Mouse (Mus musculus): ENCODE measurements around the gene Ak5. TPM values are rescaled to one million over a fixed set of nuclear protein-coding genes. Genes with fewer than 3 reads are reported as not detected.
A peak's percentile ranks its signal among the peaks of the same experiment; 100 is the strongest.

Ak5 gene
- polyA plus RNA-seq, 1 experiment from 2014 or later, result 1.7 TPM

DNA sequence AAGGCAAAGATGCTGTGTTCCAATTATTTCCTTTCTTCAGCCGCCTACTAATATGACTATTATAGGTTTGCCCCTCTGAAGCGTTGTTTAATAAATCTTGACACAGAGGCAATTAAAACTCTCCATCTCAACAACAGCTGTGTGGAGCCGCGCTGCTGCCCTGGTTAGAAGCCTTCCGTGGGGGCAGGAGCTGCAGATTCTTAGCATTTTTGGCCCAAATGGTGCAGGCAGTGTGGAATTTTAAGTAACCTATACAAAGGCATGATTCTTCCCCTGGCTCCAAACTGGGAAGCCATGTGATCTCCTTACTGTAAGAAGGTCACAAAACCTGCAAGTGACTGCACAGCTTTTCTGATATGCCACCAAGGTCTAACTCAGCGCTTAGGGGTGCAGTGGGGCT is 184.0 kb downstream of the Ak5 start:
- no peak overlapping the region for H3K4me3 ChIP-seq
- WGBS, result 39% methylated on average over 6 of the region's 6 CpGs
- H3K4me2 ChIP-seq, result no peak overlapping the region
- ATAC-seq (ENCODE audit: insufficient number of reproducible peaks, insufficient read depth, low FRiP score, low TSS enrichment, low read depth), result no peak
- no peak overlapping the region for H3K9ac ChIP-seq
- peak overlapping the region; percentile 58 for H3K27ac ChIP-seq
- no peaks in the 10 kb centered on the region for H3K36me3 ChIP-seq
- H3K9me3 ChIP-seq, result no peaks in the 10 kb centered on the region
- no peaks in the 10 kb centered on the region for H3K27me3 ChIP-seq
- peaks cover 23% of the 10 kb centered on the region for H3K4me1 ChIP-seq

DNA sequence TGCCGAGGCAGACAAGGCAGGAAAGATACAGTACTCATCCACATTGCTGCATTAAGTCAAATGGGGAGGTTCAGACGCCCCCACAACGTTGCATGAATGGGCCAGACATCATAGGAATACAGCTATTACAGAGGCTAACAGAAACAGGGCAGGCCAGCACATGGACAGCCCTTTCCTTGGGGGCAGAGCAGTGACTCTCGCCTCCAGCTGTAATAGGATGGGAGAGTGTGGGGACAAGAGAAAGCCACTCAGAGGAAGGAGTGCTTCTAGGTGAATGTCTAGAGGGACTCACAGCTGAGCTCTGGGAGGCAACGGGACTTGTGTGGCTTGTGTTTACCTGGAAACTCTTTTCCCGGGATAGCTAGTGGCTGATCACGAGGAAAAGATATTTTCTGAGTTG is 184.4 kb downstream of the Ak5 start:
- Histone ChIP-seq H3K4me3 (no peak overlapping the region), H3K9me3 (no peaks in the 10 kb centered on the region), H3K4me2 (no peak overlapping the region), H3K36me3 (no peaks in the 10 kb centered on the region), H3K27me3 (no peaks in the 10 kb centered on the region), H3K9ac (no peak overlapping the region), H3K4me1 (peaks cover 23% of the 10 kb centered on the region), H3K27ac (peak overlapping the region; percentile 58)
- ATAC-seq (ENCODE audit: insufficient number of reproducible peaks, insufficient read depth, low FRiP score, low TSS enrichment, low read depth), result no peak
- 38% methylated on average over 7 of the region's 7 CpGs for WGBS

DNA sequence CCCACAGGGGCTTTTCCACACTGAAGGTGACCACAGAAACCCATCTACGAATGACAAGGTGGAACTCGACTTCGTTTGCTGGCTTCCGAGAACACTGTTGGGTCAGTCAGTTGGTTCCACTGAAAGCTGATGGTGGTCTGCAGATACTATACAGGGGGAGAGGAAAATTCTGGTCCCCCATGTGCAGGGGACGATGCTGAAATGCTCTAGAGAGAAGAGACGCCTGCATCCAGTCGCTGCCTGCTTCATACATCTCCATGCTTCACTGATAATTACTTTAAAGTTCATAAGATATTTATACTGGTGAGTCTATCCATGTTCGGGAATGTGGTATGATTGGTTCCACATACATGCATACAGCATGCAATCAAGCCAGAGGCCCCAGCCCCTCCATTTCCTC is 186.0 kb downstream of the Ak5 start:
- no peak overlapping the region for H3K4me2 ChIP-seq
- H3K27me3 ChIP-seq, result no peaks in the 10 kb centered on the region
- no peak overlapping the region for H3K4me3 ChIP-seq
- 66% methylated on average over 8 of the region's 8 CpGs for WGBS
- no peak for ATAC-seq (ENCODE audit: insufficient number of reproducible peaks, insufficient read depth, low FRiP score, low TSS enrichment, low read depth)
- H3K9ac ChIP-seq, result no peak overlapping the region
- no peaks in the 10 kb centered on the region for H3K36me3 ChIP-seq
- H3K27ac ChIP-seq, result 0 out of 2 replicates have a peak overlapping the region, but pooled peaks have one; percentile 23
- no peaks in the 10 kb centered on the region for H3K9me3 ChIP-seq
- peaks cover 35% of the 10 kb centered on the region for H3K4me1 ChIP-seq

DNA sequence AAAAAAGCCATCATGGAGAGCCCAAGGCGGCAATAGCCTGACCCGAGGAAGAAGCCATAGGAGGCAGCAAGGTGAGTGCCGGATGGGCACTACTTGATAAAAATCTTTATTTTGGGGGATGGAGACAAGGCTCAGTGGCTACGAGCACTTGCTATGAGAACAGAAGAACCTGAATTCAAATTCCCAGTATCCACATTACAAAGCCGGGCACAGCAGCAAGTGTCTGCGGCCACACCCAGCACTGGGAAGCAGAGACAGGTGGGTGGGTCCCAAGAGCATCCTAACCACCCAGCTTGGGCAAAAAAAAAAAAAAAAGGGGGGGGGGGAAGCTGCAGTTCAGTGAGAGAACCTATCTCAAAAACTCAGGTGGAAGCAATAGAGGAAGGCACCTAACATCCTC is 187.8 kb downstream of the Ak5 start:
- H3K4me2 ChIP-seq, result no peak overlapping the region
- 93% methylated on average over 6 of the region's 6 CpGs for WGBS
- H3K27ac ChIP-seq, result no peak overlapping the region
- peaks cover 35% of the 10 kb centered on the region for H3K4me1 ChIP-seq
- ATAC-seq (ENCODE audit: insufficient number of reproducible peaks, insufficient read depth, low FRiP score, low TSS enrichment, low read depth), result no peak
- H3K9ac ChIP-seq, result no peak overlapping the region
- H3K9me3 ChIP-seq, result no peaks in the 10 kb centered on the region
- no peak overlapping the region for H3K4me3 ChIP-seq
- no peaks in the 10 kb centered on the region for H3K36me3 ChIP-seq
- no peaks in the 10 kb centered on the region for H3K27me3 ChIP-seq

- peak; percentile 71 for ATAC-seq (ENCODE audit: insufficient number of reproducible peaks, insufficient read depth, low FRiP score, low TSS enrichment, low read depth)
- peaks cover 23% of the 10 kb centered on the region for H3K4me1 ChIP-seq
These were observed 189.3 kb downstream of the Ak5 start for GRCm38 (mm10) chr3:152478599-152479435.

DNA sequence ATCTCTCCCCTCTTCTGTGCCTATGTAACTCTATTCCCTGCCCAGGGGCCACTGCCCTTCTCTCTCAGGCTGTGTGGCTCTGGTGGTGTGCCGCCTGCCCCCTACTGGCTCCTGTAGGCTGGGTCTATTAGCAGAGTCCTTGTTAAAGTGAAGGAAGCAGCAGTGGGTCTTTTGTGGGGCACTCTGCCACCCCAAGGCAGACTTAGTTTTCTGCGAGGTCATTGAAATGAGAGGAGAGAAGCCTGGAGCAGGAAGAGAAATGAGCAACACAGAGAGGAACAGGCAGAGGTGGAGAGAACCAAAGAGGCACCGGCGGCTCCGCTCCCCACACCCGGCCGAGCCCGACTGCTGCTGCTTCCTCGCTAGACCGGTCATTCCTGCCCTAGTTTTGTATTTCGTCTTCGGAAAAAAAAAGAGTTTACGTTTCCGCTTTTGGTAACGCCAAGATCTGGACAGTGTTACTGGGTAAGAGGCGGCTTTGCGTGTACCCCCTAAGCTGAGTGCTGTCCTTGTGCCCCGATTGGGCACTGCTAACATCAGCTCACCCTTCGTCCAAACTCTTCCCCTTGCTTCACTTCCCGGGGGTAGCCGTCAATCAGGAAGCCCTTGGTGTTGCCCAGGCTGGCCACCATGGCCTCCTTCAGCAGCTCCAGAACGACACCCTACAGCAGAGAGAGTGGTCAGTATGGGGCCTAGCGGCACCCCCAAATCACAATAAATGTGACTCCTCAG is 190.2 kb downstream of the Ak5 start:
- Histone ChIP-seq H3K4me2 (peak overlapping the region; percentile 77), H3K36me3 (no peaks in the 10 kb centered on the region), H3K9me3 (no peaks in the 10 kb centered on the region), H3K4me1 (peaks cover 20% of the 10 kb centered on the region), H3K27me3 (no peaks in the 10 kb centered on the region), H3K9ac (peak overlapping the region; percentile 68), H3K4me3 (peak overlapping the region; percentile 46), H3K27ac (peak overlapping the region; percentile 68; the same call in 1 of the 2 replicates)
- ATAC-seq (ENCODE audit: insufficient number of reproducible peaks, insufficient read depth, low FRiP score, low TSS enrichment, low read depth), result peak; percentile 60; the same call in 1 of the 2 replicates
- WGBS, result 2% methylated on average over 23 of the region's 23 CpGs

More at GRCm38 (mm10) chr3:152478599-152479435, 189.3 kb downstream of the Ak5 start:
- 5% methylated on average over 14 of the region's 16 CpGs for WGBS
- no peaks in the 10 kb centered on the region for H3K9me3 ChIP-seq
- H3K36me3 ChIP-seq, result no peaks in the 10 kb centered on the region
- peak overlapping the region; percentile 68 for H3K9ac ChIP-seq
- peak overlapping the region; percentile 77 for H3K4me2 ChIP-seq
- 0 out of 2 replicates have a peak overlapping the region, but pooled peaks have one; percentile 68 for H3K27ac ChIP-seq
- no peaks in the 10 kb centered on the region for H3K27me3 ChIP-seq
- peak overlapping the region; percentile 46 for H3K4me3 ChIP-seq

GRCm38 (mm10) chr3:152475894-152476293 is 192.3 kb downstream of the Ak5 start:
- ATAC-seq (ENCODE audit: insufficient number of reproducible peaks, insufficient read depth, low FRiP score, low TSS enrichment, low read depth), result no peak
- Histone ChIP-seq H3K36me3 (no peaks in the 10 kb centered on the region), H3K9ac (no peak overlapping the region), H3K9me3 (no peaks in the 10 kb centered on the region), H3K27me3 (no peaks in the 10 kb centered on the region), H3K4me3 (no peak overlapping the region), H3K27ac (no peak overlapping the region), H3K4me2 (no peak overlapping the region), H3K4me1 (peaks cover 12% of the 10 kb centered on the region)
- WGBS, result 90% methylated on average over 3 of the region's 3 CpGs

- peaks cover 12% of the 10 kb centered on the region for H3K4me1 ChIP-seq
- no peak overlapping the region for H3K9ac ChIP-seq
- no peak for ATAC-seq (ENCODE audit: insufficient number of reproducible peaks, insufficient read depth, low FRiP score, low TSS enrichment, low read depth)
- WGBS, result 80% methylated on average over 1 of the region's 1 CpGs
- H3K4me2 ChIP-seq, result no peak overlapping the region
- no peaks in the 10 kb centered on the region for H3K36me3 ChIP-seq
- no peak overlapping the region for H3K4me3 ChIP-seq
- H3K9me3 ChIP-seq, result no peaks in the 10 kb centered on the region
- H3K27ac ChIP-seq, result no peak overlapping the region
- no peaks in the 10 kb centered on the region for H3K27me3 ChIP-seq
These were observed 192.9 kb downstream of the Ak5 start for GRCm38 (mm10) chr3:152475278-152475669.

- Histone ChIP-seq H3K9me3 (no peaks in the 10 kb centered on the region), H3K4me3 (no peak overlapping the region), H3K27me3 (no peaks in the 10 kb centered on the region), H3K36me3 (no peaks in the 10 kb centered on the region), H3K9ac (no peak overlapping the region), H3K4me2 (no peak overlapping the region), H3K27ac (no peak overlapping the region), H3K4me1 (peaks cover 13% of the 10 kb centered on the region)
- 59% methylated on average over 15 of the region's 15 CpGs for WGBS
- ATAC-seq (ENCODE audit: insufficient number of reproducible peaks, insufficient read depth, low FRiP score, low TSS enrichment, low read depth), result no peak
These were observed 193.4 kb downstream of the Ak5 start for GRCm38 (mm10) chr3:152474582-152475277.

DNA sequence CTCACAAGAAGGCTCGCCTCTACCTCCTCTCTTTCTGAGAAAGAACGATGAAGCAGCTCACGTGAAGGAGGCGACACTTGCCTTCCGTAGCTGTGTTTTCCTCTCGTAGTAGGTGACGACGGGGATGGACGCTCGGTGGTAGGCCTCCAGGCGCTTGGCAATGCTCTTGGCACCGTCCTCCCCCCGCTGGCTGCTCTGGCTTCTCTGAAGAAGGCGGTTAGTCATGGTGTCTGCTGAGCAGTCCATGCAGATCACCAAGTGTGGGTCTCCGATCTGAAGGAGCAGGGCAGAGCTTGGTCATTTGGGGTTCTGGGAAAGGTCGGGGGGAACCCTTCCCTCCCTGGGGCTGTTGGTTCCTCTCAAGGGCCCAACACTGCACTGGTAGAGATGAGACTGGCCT is 195.5 kb downstream of the Ak5 start:
- Histone ChIP-seq H3K4me2 (no peak overlapping the region), H3K27me3 (no peaks in the 10 kb centered on the region), H3K9ac (no peak overlapping the region), H3K4me3 (no peak overlapping the region), H3K4me1 (peaks cover 17% of the 10 kb centered on the region; the same call in 1 of the 2 replicates), H3K9me3 (no peaks in the 10 kb centered on the region), H3K36me3 (no peaks in the 10 kb centered on the region), H3K27ac (no peak overlapping the region)
- WGBS, result 83% methylated on average over 16 of the region's 16 CpGs
- ATAC-seq (ENCODE audit: insufficient number of reproducible peaks, insufficient read depth, low FRiP score, low TSS enrichment, low read depth), result no peak

DNA sequence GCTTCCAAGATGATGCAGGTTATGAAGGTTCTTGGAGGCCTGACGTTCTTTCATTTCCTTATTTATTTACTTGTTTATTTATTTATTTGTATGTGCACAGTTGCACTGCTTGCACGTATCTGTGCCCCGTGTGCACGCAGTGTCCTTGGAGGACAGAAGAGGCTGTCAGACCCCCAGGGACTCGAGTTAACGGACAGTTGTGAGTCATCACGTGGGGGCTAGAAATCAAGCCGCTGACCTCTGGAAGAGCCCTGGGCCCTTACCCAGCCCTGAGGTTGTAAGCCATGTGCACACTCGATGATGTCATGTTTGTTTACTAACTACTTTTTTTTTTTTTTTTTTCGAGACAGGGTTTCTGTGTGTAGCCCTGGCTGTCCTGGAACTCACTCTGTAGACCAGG is 197.8 kb downstream of the Ak5 start:
- Histone ChIP-seq H3K27ac (no peak overlapping the region), H3K27me3 (no peaks in the 10 kb centered on the region), H3K36me3 (no peaks in the 10 kb centered on the region), H3K4me1 (peaks cover 22% of the 10 kb centered on the region; the same call in 1 of the 2 replicates), H3K9ac (no peak overlapping the region), H3K9me3 (no peaks in the 10 kb centered on the region), H3K4me3 (no peak overlapping the region), H3K4me2 (no peak overlapping the region)
- 82% methylated on average over 10 of the region's 10 CpGs for WGBS
- ATAC-seq (ENCODE audit: insufficient number of reproducible peaks, insufficient read depth, low FRiP score, low TSS enrichment, low read depth), result no peak
